Mouse (Mus musculus): ENCODE results near the gene Ackr1.

DNA sequence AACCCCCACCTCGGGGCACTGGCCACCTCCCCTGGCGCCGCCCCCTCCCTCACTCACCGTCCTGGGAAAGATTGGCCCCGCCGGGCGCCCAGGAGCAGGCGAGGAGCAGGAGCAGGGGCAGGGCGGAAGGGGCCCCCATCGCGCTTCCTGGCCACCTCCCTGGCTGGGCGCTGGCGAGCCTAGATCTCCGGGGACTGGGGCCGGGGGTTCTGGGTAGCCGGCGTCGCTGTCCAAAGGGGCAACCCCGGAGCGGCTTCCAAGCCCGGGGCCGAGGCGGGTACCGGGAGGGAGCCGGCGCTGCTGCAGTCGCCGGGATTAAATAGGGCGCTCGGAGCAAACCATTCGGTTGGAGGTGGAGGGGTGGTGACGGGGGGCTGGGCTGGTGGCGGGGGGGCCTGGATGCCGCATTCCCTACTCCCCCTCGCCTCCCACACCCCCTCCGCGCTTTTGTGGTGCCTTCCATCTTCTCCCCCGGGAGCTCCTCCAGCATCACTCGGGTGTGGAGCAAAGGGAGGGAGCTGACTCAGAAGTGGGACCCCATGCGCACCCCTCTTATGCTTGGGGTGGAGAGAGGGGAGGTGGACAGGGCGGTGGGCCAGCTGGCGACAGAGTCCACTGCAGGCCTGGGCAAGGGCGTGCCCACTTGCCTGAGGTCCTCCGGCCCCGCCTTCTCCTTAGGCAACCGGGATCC lies 34.0 kb upstream of the Ackr1 start, which contains the start of gene Cadm3:
- TF ChIP-seq CTCF (IDR thresholded peaks at IDR 0.05; ENCODE audit: low read depth): no peak
- TF ChIP-seq EP300 (IDR thresholded peaks at IDR 0.05; ENCODE audit: low read depth): no peak

Data from liver, embryonic 14.5 days (tissue).